Comparison of ENCODE assay signal across 25 mouse cellular contexts in genomic region chr2:70419336-70419735, GRCm38 (mm10). TPM values are rescaled to one million over a fixed set of nuclear protein-coding genes. Genes with fewer than 3 reads are reported as not detected.
"Had no signal": no experiment of that assay in that cellular context is flagged by ENCODE, and none has a peak within 500 bp of the region (broad histone marks: within the 10 kb centered on the region; RNA-seq: fewer than 3 reads in every experiment).

No protein-coding gene starts in this region.

- H3K36me3 ChIP-seq: embryonic facial prominence, embryonic 10.5 days; embryonic facial prominence, embryonic 12.5 days; embryonic facial prominence, embryonic 13.5 days; embryonic facial prominence, embryonic 15.5 days; forebrain, embryonic 10.5 days; forebrain, embryonic 12.5 days; forebrain, embryonic 15.5 days had no signal

- H3K4me3 ChIP-seq: embryonic facial prominence, embryonic 10.5 days; embryonic facial prominence, embryonic 12.5 days; embryonic facial prominence, embryonic 13.5 days; embryonic facial prominence, embryonic 15.5 days; erythroblast, embryonic 14.5 days; forebrain, embryonic 10.5 days; forebrain, embryonic 12.5 days; forebrain, embryonic 13.5 days; forebrain, embryonic 15.5 days; gastrocnemius, adult 2 months; heart, adult 2 months had no signal

- H3K27me3 ChIP-seq: embryonic facial prominence, embryonic 12.5 days; embryonic facial prominence, embryonic 13.5 days; embryonic facial prominence, embryonic 15.5 days; forebrain, embryonic 12.5 days; forebrain, embryonic 13.5 days; forebrain, embryonic 15.5 days had no signal

- H3K27ac ChIP-seq: embryonic facial prominence, embryonic 10.5 days; embryonic facial prominence, embryonic 12.5 days; embryonic facial prominence, embryonic 13.5 days; embryonic facial prominence, embryonic 15.5 days; forebrain, embryonic 10.5 days; forebrain, embryonic 12.5 days; forebrain, embryonic 13.5 days; forebrain, embryonic 15.5 days; gastrocnemius, adult 2 months; heart, adult 2 months had no signal

- DNase-seq: cerebellum, adult 2 months; cerebellum, adult 8-10 months; cerebellum, adult 9-10 months; cerebellum, adult 9-11 months; cerebellum, postnatal 25 days; cerebellum, postnatal 36 days; embryo, embryonic 11 days; forebrain, postnatal 0 days; gastrocnemius, adult 2 months; gastrocnemius, postnatal 10 days; gastrocnemius, postnatal 14 days; gastrocnemius, postnatal 25 days; gastrocnemius, postnatal 36 days; heart, adult 11 months; heart, adult 18-20 months; heart, adult 2 months had no signal

- H3K4me1 ChIP-seq: embryonic facial prominence, embryonic 12.5 days; embryonic facial prominence, embryonic 13.5 days; embryonic facial prominence, embryonic 15.5 days; forebrain, embryonic 10.5 days; forebrain, embryonic 12.5 days; forebrain, embryonic 13.5 days; forebrain, embryonic 15.5 days had no signal

RNA-seq across cellular contexts. Expression of gene Sp5, which starts 55.4 kb away (rescaled TPM):
- polyA plus RNA-seq: erythroblast, embryonic 14.5 days had no signal
